Mouse (Mus musculus) heart, postnatal 0 days (tissue): ENCODE data around the gene Neu1. TPM values are rescaled to one million over a fixed set of nuclear protein-coding genes. Genes with fewer than 3 reads are reported as not detected.

Source experiments
- ATAC-seq: fragments of 200-750 bp; cut with Nextera tagmentation; 2 replicates; pipeline ENCODE4 v1.8.0; 2017; ENCODE audit warnings: low read depth, moderate number of reproducible peaks, moderate library complexity; ENCODE audit not compliant: insufficient read depth
- DNase-seq: peaks from one replicate; pipeline ENCODE4 v3.0.0-alpha.2; 2016; ENCODE audit warnings: low spot score
- H3K27ac ChIP-seq: fragments of 300-500 bp; sonication (generic); 2 replicates; pipeline ENCODE4 v1.5.1; 2014; ENCODE audit warnings: low read depth, mild to moderate bottlenecking
- H3K27me3 ChIP-seq: fragments of 300-500 bp; sonication (generic); 2 replicates; pipeline ENCODE4 v1.6.1; 2014; ENCODE audit warnings: low read length, mixed read lengths; ENCODE audit not compliant: control insufficient read depth, insufficient read depth
- H3K36me3 ChIP-seq: fragments of 300-500 bp; sonication (generic); replicated peaks from 2 replicates; pipeline ENCODE4 v1.6.1; 2014; ENCODE audit warnings: low read length, mixed read lengths; ENCODE audit not compliant: control insufficient read depth, insufficient read depth
- H3K4me1 ChIP-seq: fragments of 300-500 bp; sonication (generic); 2 replicates; pipeline ENCODE4 v1.6.1; 2014; ENCODE audit warnings: antibody characterized with exemption; ENCODE audit not compliant: control insufficient read depth, insufficient read depth
- H3K4me2 ChIP-seq: fragments of 300-500 bp; sonication (generic); 2 replicates; pipeline ENCODE4 v1.6.1; 2014; ENCODE audit warnings: low read depth, mild to moderate bottlenecking, low read length, moderate library complexity
- H3K4me3 ChIP-seq: fragments of 300-500 bp; sonication (generic); 2 replicates; pipeline ENCODE4 v1.5.1; 2014; ENCODE audit warnings: low read depth, low read length
- H3K9ac ChIP-seq: fragments of 300-500 bp; sonication (generic); replicated peaks from 2 replicates; pipeline ENCODE4 v1.6.1; 2014; ENCODE audit warnings: low read depth, low read length, mixed read lengths
- H3K9me3 ChIP-seq: fragments of 300-500 bp; sonication (generic); replicated peaks from 2 replicates; pipeline ENCODE4 v1.6.1; 2016; ENCODE audit warnings: low read length; ENCODE audit not compliant: control insufficient read depth
- CTCF ChIP-seq: IDR thresholded peaks from 2 replicates; pipeline ENCODE4 v1.5.1; 2016; ENCODE audit warnings: antibody characterized with exemption, control low read depth, low read depth
- EP300 ChIP-seq: IDR thresholded peaks from 2 replicates; pipeline ENCODE4 v1.6.1; 2016; ENCODE audit warnings: antibody characterized with exemption, low read depth
- WGBS: fragments of 180-500 bp; shearing (Covaris S2); extraction: QIAGEN DNeasy Blood & Tissue Kit; methylation state at CpG from one replicate; pipeline ENCODE4 v1.1.7; 2014; 5-methylcytosine and 5-hydroxymethylcytosine counted together
- polyA plus RNA-seq: library from polyadenylated mRNA; unstranded; fragments of >200 nt; fragmentation: Nextera tagmentation; extraction: Ambion mirVana; gene quantifications from 2 replicates; pipeline ENCODE4 v1.2.1, GENCODE M21; 2015
- total RNA-seq: library from RNA; depleted of rRNA; stranded (reverse); fragments of >200 nt; gene quantifications from 2 replicates; pipeline ENCODE4 v1.2.3, GENCODE M21; 2014; ENCODE audit warnings: low replicate concordance; rRNA removed

The Neu1 gene
- total and polyA plus RNA-seq, 2 experiments from 2014 or later = 19.5 to 79.2 TPM

GRCm38 (mm10) chr17:34981690-34982180 lies 50.7 kb downstream of the Neu1 start, which contains the start of gene Lsm2:
Gene Lsm2, plus strand, starts transcription at chr17:34981862.
- Histone ChIP-seq H3K27ac (peak within 1 kb of the TSS; percentile 93), H3K9me3 (no peaks in the 10 kb centered on the region), H3K4me3 (peak within 1 kb of the TSS; percentile 85), H3K4me1 (peaks cover 13% of the 10 kb centered on the region), H3K4me2 (peak within 1 kb of the TSS; percentile 96), H3K27me3 (no peaks in the 10 kb centered on the region), H3K36me3 (peaks cover 19% of the 10 kb centered on the region), H3K9ac (peak within 1 kb of the TSS; percentile 73)
- WGBS = under 1% methylated on average over 56 of the region's 58 CpGs
- TF ChIP-seq EP300 (peak; percentile 76; the same call in 1 of the 2 replicates), CTCF (no peak)
- DNase-seq (peak; percentile 94), ATAC-seq (peak; percentile 94)

- peaks cover 13% of the 10 kb centered on the region for H3K4me1 ChIP-seq
- ATAC-seq (no peak), DNase-seq (no peak)
- H3K4me3 ChIP-seq = peak overlapping the region; percentile 85
- no peaks in the 10 kb centered on the region for H3K9me3 ChIP-seq
- H3K4me2 ChIP-seq = peak overlapping the region; percentile 96
- H3K27ac ChIP-seq = peak overlapping the region; percentile 93
- peak overlapping the region; percentile 73 for H3K9ac ChIP-seq
- H3K27me3 ChIP-seq = no peaks in the 10 kb centered on the region
- TF ChIP-seq EP300 (no peak), CTCF (no peak)
- 0% methylated on average over 15 of the region's 15 CpGs for WGBS
- H3K36me3 ChIP-seq = peaks cover 19% of the 10 kb centered on the region
Measured at GRCm38 (mm10) chr17:34982328-34982727, 51.3 kb downstream of the Neu1 start.

- no peak overlapping the region for H3K9ac ChIP-seq
- H3K27me3 ChIP-seq = no peaks in the 10 kb centered on the region
- H3K36me3 ChIP-seq = peaks cover 19% of the 10 kb centered on the region
- H3K4me3 ChIP-seq = no peak overlapping the region
- no peaks in the 10 kb centered on the region for H3K9me3 ChIP-seq
- no peak overlapping the region for H3K27ac ChIP-seq
- DNase-seq (peak; percentile 46), ATAC-seq (no peak)
- no peak overlapping the region for H3K4me2 ChIP-seq
- peaks cover 13% of the 10 kb centered on the region for H3K4me1 ChIP-seq
- TF ChIP-seq EP300 = no peak
- peak; percentile 75 for TF ChIP-seq CTCF
- 82% methylated on average over 2 of the region's 2 CpGs for WGBS
Measured at GRCm38 (mm10) chr17:34984218-34984617, 53.2 kb downstream of the Neu1 start.

Other genes with a start within 250 kb of the Neu1 start
Only the 30 nearest of the 38 such genes appear.
- gene Cyp21a1, start 126.7 kb upstream of the Neu1 start, total RNA-seq = not detected in 2 replicates
- gene Cyp21a1, start 126.7 kb upstream of the Neu1 start, polyA plus RNA-seq = not detected in 2 replicates
- gene Stk19, start 94.3 kb upstream of the Neu1 start, total RNA-seq = 2.6 and 9.2 TPM in 2 replicates
- 20.5 and 20.7 TPM in 2 replicates for gene Stk19, start 94.3 kb upstream of the Neu1 start, polyA plus RNA-seq
- 19.2 and 22.3 TPM in 2 replicates for gene Dxo, start 94.2 kb upstream of the Neu1 start, total RNA-seq
- 23.0 and 24.3 TPM in 2 replicates for gene Dxo, start 94.2 kb upstream of the Neu1 start, polyA plus RNA-seq
- 40.3 and 62.1 TPM in 2 replicates for gene Skiv2l, start 81.0 kb upstream of the Neu1 start, total RNA-seq
- gene Skiv2l, start 81.0 kb upstream of the Neu1 start, polyA plus RNA-seq = 15.9 and 18.7 TPM in 2 replicates
- 22.9 and 39.8 TPM in 2 replicates for gene Nelfe, start 80.9 kb upstream of the Neu1 start, total RNA-seq
- gene Nelfe, start 80.9 kb upstream of the Neu1 start, polyA plus RNA-seq = 36.3 and 39.9 TPM in 2 replicates
- 1.1 and 2.9 TPM in 2 replicates for gene Cfb, start 68.7 kb upstream of the Neu1 start, total RNA-seq
- gene Cfb, start 68.7 kb upstream of the Neu1 start, polyA plus RNA-seq = 1.3 and 2.1 TPM in 2 replicates
- 6.1 and 7.6 TPM in 2 replicates for gene Zbtb12, start 51.8 kb upstream of the Neu1 start, total RNA-seq
- gene Zbtb12, start 51.8 kb upstream of the Neu1 start, polyA plus RNA-seq = 0.63 and 0.93 TPM in 2 replicates
- gene Gm20547, start 49.2 kb upstream of the Neu1 start, total RNA-seq = not detected in 2 replicates
- gene Gm20547, start 49.2 kb upstream of the Neu1 start, polyA plus RNA-seq = not detected in 2 replicates
- gene C2, start 33.0 kb upstream of the Neu1 start, total RNA-seq = 4.5 and 7.1 TPM in 2 replicates
- gene C2, start 33.0 kb upstream of the Neu1 start, polyA plus RNA-seq = 2.9 and 3.3 TPM in 2 replicates
- gene Ehmt2, start 32.8 kb upstream of the Neu1 start, total RNA-seq = 80.3 and 95.8 TPM in 2 replicates
- 17.5 and 17.6 TPM in 2 replicates for gene Ehmt2, start 32.8 kb upstream of the Neu1 start, polyA plus RNA-seq
- gene Slc44a4, start 16.8 kb upstream of the Neu1 start, total RNA-seq = not detected in 2 replicates
- gene Slc44a4, start 16.8 kb upstream of the Neu1 start, polyA plus RNA-seq = 0.29 TPM in 1 of 2 replicates, not detected in the other
- gene Hspa1b, start 28.0 kb downstream of the Neu1 start, total RNA-seq = 6.0 and 21.6 TPM in 2 replicates
- gene Hspa1b, start 28.0 kb downstream of the Neu1 start, polyA plus RNA-seq = 0.14 and 0.25 TPM in 2 replicates
- gene Gm20481, start 38.7 kb downstream of the Neu1 start, total RNA-seq = not detected in 2 replicates
- not detected in 2 replicates for gene Gm20481, start 38.7 kb downstream of the Neu1 start, polyA plus RNA-seq
- gene Hspa1a, start 40.9 kb downstream of the Neu1 start, total RNA-seq = 8.2 and 10.2 TPM in 2 replicates
- 2.5 and 2.8 TPM in 2 replicates for gene Hspa1a, start 40.9 kb downstream of the Neu1 start, polyA plus RNA-seq
- 3.3 and 5.1 TPM in 2 replicates for gene Hspa1l, start 41.5 kb downstream of the Neu1 start, total RNA-seq
- gene Hspa1l, start 41.5 kb downstream of the Neu1 start, polyA plus RNA-seq = 1.6 and 1.8 TPM in 2 replicates
- gene Lsm2, start 50.6 kb downstream of the Neu1 start, total RNA-seq = 23.1 and 43.3 TPM in 2 replicates
- 63.5 and 64.2 TPM in 2 replicates for gene Lsm2, start 50.6 kb downstream of the Neu1 start, polyA plus RNA-seq
- 61.5 and 92.0 TPM in 2 replicates for gene Vars, start 69.7 kb downstream of the Neu1 start, total RNA-seq
- gene Vars, start 69.7 kb downstream of the Neu1 start, polyA plus RNA-seq = 20.4 and 21.7 TPM in 2 replicates
- 0.77 and 0.92 TPM in 2 replicates for gene Vwa7, start 85.3 kb downstream of the Neu1 start, total RNA-seq
- gene Vwa7, start 85.3 kb downstream of the Neu1 start, polyA plus RNA-seq = 0.43 and 0.63 TPM in 2 replicates
- gene Sapcd1, start 96.8 kb downstream of the Neu1 start, total RNA-seq = 2.1 and 9.6 TPM in 2 replicates
- gene Sapcd1, start 96.8 kb downstream of the Neu1 start, polyA plus RNA-seq = 0.77 and 1.2 TPM in 2 replicates
- gene Msh5, start 115.5 kb downstream of the Neu1 start, total RNA-seq = 1.2 and 5.0 TPM in 2 replicates
- gene Msh5, start 115.5 kb downstream of the Neu1 start, polyA plus RNA-seq = 1.4 and 1.7 TPM in 2 replicates
- gene Clic1, start 118.7 kb downstream of the Neu1 start, total RNA-seq = 194 and 223 TPM in 2 replicates
- 203 and 205 TPM in 2 replicates for gene Clic1, start 118.7 kb downstream of the Neu1 start, polyA plus RNA-seq
- gene Ddah2, start 127.8 kb downstream of the Neu1 start, total RNA-seq = 97.1 and 114 TPM in 2 replicates
- gene Ddah2, start 127.8 kb downstream of the Neu1 start, polyA plus RNA-seq = 128 and 130 TPM in 2 replicates
- not detected in 2 replicates for gene Ly6g6c, start 134.1 kb downstream of the Neu1 start, total RNA-seq
- not detected in 2 replicates for gene Ly6g6c, start 134.1 kb downstream of the Neu1 start, polyA plus RNA-seq
- gene Mpig6b, start 134.9 kb downstream of the Neu1 start, total RNA-seq = 0.15 TPM in 1 of 2 replicates, not detected in the other
- 0.15 and 0.16 TPM in 2 replicates for gene Mpig6b, start 134.9 kb downstream of the Neu1 start, polyA plus RNA-seq
- gene Ly6g6e, start 145.6 kb downstream of the Neu1 start, total RNA-seq = 1.6 TPM in 1 of 2 replicates, not detected in the other
- 0.22 and 0.32 TPM in 2 replicates for gene Ly6g6e, start 145.6 kb downstream of the Neu1 start, polyA plus RNA-seq
- 3.8 TPM in 1 of 2 replicates, not detected in the other for gene Ly6g6d, start 146.8 kb downstream of the Neu1 start, total RNA-seq
- 3.0 and 3.3 TPM in 2 replicates for gene Ly6g6d, start 146.8 kb downstream of the Neu1 start, polyA plus RNA-seq
- gene Ly6g6f, start 154.4 kb downstream of the Neu1 start, total RNA-seq = not detected in 2 replicates
- gene Ly6g6f, start 154.4 kb downstream of the Neu1 start, polyA plus RNA-seq = 0.10 TPM in 1 of 2 replicates, not detected in the other
- gene Abhd16a, start 158.0 kb downstream of the Neu1 start, total RNA-seq = 74.3 and 131 TPM in 2 replicates
- gene Abhd16a, start 158.0 kb downstream of the Neu1 start, polyA plus RNA-seq = 73.2 and 74.1 TPM in 2 replicates
- gene Ly6g5c, start 177.0 kb downstream of the Neu1 start, total RNA-seq = not detected in 2 replicates
- gene Ly6g5c, start 177.0 kb downstream of the Neu1 start, polyA plus RNA-seq = 0.25 and 0.26 TPM in 2 replicates
- gene Ly6g5b, start 184.2 kb downstream of the Neu1 start, total RNA-seq = 0.97 TPM in 1 of 2 replicates, not detected in the other
- 0.30 TPM in 1 of 2 replicates, not detected in the other for gene Ly6g5b, start 184.2 kb downstream of the Neu1 start, polyA plus RNA-seq